Mouse (Mus musculus) urinary bladder, postnatal 14 days (tissue): ENCODE results near the gene Kank1.
A peak's percentile ranks its signal among the peaks of the same experiment; 100 is the strongest.

ENCODE experiments used
- DNase-seq: peaks from one replicate; pipeline ENCODE4 v3.0.0; 2021; ENCODE audit warnings: low spot score

Kank1 gene

DNA sequence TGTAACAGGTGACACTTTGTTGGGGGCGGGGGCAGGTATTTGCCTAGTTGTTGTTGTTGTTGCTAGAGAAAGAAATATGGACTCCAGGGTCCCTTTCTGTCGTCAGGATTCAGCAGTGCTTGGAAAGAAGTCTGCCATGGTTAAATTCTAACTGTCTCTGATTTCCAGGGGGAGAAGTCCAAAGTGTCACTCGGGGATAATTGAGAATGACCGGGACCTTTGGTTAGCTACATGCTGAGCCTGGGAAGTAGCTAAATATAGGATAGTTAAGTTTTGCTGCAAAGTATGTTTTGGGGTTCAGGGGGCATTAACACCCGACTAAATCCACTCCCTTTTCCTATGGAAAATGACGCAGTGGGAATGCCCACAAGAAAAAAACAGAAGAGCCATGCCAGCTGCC is 169.2 kb downstream of the Kank1 start:
- DNase-seq: no peak

- DNase-seq: peak; percentile 81
Measured at GRCm38 (mm10) chr19:25406481-25407184, 169.9 kb downstream of the Kank1 start.

DNA sequence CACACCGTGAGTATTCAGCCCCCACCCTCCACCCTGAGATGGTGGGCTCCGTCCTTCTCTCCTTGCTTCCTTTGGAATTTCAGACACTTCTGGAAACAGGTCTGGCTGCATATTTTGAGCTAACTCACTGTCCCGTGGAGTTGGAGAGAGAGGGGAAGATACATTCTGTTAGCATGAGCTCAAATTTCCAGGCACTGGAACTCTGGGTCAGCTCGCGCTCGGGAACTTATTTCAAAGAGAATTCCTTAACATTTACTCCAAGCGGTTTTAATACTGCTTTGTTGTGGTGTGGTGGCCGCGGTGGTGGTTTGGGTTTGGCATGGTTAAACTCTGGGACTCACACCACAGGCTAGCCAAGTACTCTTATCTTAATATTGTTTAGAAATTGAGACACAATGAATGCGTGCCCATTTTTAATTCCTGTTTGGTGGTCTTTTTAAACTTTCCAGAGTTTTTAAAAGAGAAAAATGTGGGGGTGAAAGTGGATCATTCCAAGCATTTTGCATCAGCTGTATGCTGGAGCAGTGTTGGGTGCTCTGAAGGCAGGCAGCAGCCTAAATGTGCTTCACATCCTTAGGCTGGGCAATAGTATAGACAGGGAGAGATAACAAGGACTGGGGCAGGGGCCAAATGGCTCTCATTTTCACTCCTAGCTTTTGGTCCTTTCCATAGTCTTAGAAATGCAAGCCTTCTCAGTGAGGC is 170.6 kb downstream of the Kank1 start:
- no peak for DNase-seq

DNA sequence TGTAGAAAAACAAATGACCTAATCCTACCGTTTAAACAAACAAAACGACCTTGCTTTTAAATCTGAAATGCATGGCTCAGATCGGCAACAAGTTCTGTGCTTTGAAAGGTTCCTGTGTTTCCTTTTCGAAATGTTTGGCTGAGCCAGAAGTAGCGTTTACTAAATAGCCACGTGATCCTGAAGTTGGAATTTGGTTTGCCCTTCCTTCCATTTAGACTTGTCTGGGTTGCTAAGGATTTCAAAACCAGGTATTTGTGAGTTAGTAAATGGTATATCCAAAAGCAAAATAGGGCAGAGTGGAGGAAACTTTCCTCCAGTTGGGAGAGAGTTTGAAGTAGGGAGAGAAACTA is 171.1 kb downstream of the Kank1 start:
- no peak for DNase-seq

DNA sequence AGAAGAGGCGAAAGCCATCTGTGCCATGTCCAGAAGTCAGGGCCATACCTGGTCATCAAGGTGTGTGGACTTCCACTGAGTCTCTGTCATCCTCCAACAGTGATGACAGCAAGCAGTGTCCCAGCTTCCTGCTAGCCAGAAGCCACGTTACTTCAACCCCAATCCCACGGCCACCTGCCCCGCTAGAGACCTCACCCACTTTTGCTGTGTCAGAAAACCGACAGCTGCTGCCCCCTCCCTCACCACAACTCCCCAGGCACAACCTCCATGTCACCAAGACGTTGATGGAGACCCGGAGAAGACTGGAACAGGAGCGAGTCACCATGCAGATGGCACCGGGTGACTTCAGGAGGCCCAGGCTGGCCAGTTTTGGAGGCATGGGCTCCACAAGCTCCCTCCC is 172.5 kb downstream of the Kank1 start:
- DNase-seq: no peak

DNA sequence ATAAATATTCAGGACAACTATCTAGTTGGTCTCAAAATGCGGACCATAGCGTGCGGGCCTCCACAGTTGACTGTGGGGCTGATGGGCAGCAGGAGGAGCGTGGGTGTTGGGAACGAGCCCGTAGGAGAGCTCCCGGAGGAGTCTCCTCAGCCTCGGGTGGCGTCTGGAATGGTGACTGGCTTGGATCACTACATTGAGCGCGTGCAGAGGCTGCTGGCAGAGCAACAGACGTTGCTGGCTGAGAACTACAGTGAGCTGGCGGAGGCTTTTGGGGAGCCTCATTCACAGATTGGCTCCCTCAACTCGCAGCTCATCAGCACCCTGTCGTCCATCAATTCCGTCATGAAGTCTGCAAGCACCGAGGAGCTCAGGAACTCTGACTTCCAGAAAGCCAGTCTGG is 174.6 kb downstream of the Kank1 start:
- peak; percentile 9 for DNase-seq

- DNase-seq: no peak
Measured at GRCm38 (mm10) chr19:25415448-25415847, 178.7 kb downstream of the Kank1 start.

DNA sequence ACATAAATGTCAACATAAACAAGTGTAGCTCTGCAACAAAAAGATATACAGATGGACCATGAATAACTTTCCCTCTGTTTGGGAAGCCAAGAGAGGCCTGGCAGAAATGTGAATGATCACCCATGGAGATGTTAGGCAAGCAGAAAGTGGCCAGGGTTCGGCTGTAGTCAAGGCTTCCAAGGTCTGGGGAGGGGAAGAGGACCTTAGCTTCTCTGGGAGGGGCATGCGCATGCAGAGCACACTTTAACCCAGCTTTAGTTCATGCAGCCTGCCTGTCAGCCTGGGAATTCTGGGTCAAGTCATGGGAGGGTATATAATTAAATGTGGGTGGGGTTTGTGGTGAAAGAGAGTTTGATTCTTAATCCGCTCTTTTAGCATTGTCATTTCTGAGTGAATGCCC is 180.9 kb downstream of the Kank1 start:
- no peak for DNase-seq

DNA sequence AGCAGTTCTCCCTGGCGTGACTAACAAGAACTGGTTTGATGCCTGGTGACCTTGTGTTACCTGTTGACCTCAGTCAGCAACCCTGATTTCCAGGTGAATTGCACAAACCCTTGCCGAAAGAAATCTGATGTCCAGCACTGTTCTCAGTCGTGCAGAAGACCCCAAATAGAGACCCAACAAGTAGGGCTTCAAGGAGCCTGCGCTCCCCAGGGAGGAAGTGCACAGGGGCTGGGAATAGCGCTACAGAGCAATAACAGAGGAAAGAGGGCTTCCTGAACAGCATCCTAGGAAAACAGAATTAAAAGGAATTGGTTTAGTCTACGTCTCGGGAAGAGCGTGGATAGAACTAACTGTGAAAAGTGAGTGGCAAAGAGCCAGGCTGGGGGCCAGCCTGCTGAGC is 183.2 kb downstream of the Kank1 start:
- no peak for DNase-seq

GRCm38 (mm10) chr19:25422096-25422495 is 185.3 kb downstream of the Kank1 start:
- no peak for DNase-seq

DNA sequence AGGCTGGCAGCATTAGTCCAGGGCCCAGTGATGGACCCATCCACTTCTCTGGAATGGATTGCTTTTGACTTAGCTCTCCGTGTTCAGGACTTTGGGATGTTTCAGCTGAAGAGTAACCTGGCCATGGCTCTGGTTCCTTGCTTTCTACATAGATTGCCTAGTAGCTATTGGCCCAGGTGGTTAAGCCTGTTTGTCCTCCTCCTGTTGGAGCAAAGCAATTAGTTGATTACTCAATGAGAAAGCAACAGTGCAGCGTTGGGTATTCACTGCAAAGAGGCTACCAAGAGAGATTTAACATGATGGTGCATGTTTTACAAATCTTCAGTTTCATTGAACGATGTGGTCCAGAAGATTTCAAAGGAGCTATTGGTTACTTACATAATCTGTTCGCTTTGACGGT is 186.6 kb downstream of the Kank1 start:
- DNase-seq: no peak

DNA sequence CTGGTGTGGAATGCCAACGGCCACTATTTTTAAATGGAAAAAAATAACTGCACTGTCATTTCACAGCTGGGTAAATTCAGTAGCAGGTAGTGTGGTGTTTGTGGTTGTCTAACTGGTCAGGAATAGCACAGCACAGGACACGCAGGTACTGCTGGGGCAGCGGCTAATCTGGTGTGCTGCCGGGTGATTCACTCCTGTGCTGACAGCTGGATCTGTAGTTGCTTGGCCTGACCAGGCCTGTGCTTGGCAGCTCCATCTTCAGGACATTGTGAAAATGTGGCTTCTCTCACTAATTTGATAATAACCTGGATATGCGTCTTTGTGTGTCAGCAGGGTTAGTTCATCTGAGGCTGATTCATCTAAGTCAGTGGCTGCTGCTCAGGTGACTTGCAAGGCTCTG is 189.7 kb downstream of the Kank1 start:
- DNase-seq: no peak

DNA sequence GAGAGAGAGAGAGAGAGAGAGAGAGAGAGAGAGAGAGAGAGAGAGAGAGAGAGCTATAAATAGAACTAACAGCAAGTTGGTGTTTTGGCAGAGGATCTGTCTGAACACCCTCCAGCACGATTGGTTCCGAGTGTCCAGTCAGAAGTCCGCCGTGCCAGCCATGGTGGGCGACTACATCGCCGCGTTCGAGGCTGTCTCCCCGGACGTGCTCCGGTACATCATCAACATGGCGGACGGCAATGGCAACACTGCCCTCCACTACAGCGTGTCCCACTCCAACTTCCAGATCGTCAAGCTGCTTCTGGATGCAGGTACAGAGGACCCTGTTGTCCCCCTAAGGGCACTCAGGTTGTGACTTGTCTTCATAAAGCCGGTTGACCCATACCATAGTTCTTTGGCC is 191.1 kb downstream of the Kank1 start:
- DNase-seq: no peak

GRCm38 (mm10) chr19:25428338-25428962 is 191.7 kb downstream of the Kank1 start:
- peak; percentile 49 for DNase-seq

DNA sequence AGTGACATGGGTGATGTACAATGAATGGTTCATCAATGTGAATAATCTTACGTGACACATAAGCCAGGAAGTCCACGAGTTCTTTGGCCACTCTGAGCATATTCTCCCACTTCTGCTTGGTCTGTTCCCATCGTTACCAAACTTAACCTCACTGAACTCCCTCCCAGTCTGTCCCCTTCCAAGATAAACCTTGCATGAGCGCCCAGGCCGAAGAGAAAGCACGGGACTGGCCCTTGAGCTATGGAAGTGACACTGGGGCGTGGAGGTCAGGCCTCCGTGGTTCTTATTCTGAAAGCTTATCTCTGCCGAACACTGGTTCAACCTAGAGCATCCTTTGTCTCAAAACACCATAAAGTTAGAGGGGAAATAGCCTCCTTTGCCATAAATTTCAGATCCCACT is 194.7 kb downstream of the Kank1 start:
- no peak for DNase-seq

- no peak for DNase-seq
Measured at GRCm38 (mm10) chr19:25431909-25432308, 195.1 kb downstream of the Kank1 start.

GRCm38 (mm10) chr19:25433169-25433690 is 196.5 kb downstream of the Kank1 start:
- DNase-seq: no peak

DNA sequence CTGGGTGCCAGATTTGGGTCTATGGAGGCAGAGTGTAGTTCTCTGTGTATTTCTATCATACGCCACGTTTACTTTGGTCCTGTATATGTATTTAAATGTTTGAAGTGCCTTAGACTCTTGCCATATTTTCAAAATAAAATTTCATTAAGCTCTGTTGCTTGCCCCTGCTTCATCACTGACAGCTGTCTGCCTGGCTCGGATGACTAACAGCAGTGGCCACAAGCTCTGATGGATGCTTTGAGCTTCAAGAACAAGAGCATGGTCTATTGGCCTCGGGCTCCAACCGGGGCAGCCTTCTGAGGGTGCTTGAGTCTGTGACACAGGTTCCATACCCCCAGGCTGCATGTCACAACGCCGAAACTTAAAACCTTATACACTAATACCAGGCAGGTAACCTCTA is 197.6 kb downstream of the Kank1 start:
- DNase-seq: no peak

DNA sequence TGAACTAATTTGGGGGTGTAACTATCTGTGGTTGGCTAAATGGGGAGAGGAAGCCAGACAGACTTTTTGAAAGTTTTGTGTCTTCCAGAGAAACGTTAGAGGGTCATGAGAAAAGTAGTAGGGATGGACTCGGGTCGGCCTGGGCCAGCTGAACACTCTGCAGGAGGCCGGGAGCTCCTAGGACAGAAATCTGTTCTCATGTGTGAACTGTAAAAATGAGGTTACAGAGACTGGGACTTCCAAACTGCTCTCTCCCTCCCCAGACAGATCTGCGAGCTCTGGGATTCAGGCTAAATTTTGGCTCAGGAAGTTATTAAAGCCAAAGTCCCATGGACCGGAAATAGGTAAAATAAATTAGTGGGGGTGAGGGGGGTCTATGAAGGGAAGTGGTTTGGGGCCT is 198.0 kb downstream of the Kank1 start:
- DNase-seq: no peak

- no peak for DNase-seq
Measured at GRCm38 (mm10) chr19:25435412-25435811, 198.6 kb downstream of the Kank1 start.

GRCm38 (mm10) chr19:25436175-25436574 is 199.4 kb downstream of the Kank1 start:
- no peak for DNase-seq

DNA sequence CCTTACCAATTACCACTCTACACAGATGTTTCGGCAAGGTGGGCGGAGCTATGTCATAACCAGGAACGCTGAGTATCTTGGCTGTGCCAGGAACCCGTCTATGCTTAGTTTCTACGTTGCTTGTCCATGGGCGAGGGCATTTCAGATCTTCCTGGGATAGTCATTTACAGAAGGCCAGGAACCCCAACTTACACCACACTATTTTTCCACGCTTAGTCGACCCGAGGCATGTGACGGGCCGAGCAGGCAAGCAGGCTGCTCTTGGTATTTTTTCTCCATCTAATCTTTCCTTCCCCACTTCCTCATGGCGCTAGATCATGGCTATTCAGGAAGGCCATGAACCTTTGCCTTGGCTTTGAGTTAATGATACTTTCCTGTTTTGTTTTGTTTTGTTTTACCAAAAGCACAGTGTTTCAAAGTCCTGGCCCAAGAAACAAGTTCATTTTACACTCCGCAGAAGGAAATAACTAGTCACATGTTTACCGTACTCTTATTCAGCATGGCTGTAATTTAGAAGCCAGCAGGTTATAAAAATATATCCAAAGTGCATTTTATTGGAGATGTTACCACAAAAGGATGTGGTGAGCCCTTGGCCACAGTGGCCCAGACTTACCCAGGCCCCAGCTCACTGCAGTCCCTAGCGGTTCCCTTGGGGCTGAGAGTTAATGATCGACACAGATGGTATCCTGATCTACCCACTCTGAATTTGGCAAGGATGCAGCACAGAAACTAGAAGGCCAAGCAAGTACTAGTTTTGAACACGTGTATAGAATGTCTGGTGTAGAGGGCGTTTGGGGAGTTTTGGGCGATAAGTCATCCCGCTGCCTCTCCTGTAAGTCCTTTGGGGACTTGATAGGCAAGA is 200.2 kb downstream of the Kank1 start:
- no peak for DNase-seq
